Mouse (Mus musculus) forebrain, postnatal 0 days (tissue): ENCODE data around the gene Lipt2. TPM values are rescaled to one million over a fixed set of nuclear protein-coding genes. Genes with fewer than 3 reads are reported as not detected.

Source experiments
- ATAC-seq: fragments of 200-750 bp; cut with Nextera tagmentation; 2 replicates; pipeline ENCODE4 v1.8.0; 2017; ENCODE audit warnings: mild to moderate bottlenecking, moderate library complexity
- DNase-seq: peaks from one replicate; pipeline ENCODE4 v3.0.0-alpha.2; 2015
- H3K27ac ChIP-seq: fragments of 300-500 bp; sonication (generic); 2 replicates; pipeline ENCODE4 v1.5.1; 2014; ENCODE audit warnings: low read depth, mild to moderate bottlenecking, antibody characterized with exemption, low read length, moderate library complexity, mixed read lengths
- H3K27me3 ChIP-seq: fragments of 300-500 bp; sonication (generic); 2 replicates; pipeline ENCODE4 v1.6.1; 2014; ENCODE audit warnings: mild to moderate bottlenecking, low read length, mixed read lengths; ENCODE audit not compliant: insufficient read depth
- H3K36me3 ChIP-seq: fragments of 300-500 bp; sonication (generic); 2 replicates; pipeline ENCODE4 v1.6.1; 2014; ENCODE audit warnings: mild to moderate bottlenecking, moderate library complexity; ENCODE audit not compliant: insufficient read depth
- H3K4me1 ChIP-seq: fragments of 300-500 bp; sonication (generic); 2 replicates; pipeline ENCODE4 v1.6.1; 2014; ENCODE audit warnings: antibody characterized with exemption; ENCODE audit not compliant: insufficient read depth
- H3K4me2 ChIP-seq: fragments of 300-500 bp; sonication (generic); 2 replicates; pipeline ENCODE4 v1.6.1; 2014; ENCODE audit warnings: low read depth, mild to moderate bottlenecking, moderate library complexity
- H3K4me3 ChIP-seq: fragments of 300-500 bp; sonication (generic); 2 replicates; pipeline ENCODE4 v1.5.1; 2014; ENCODE audit warnings: low read depth, low read length, mixed read lengths
- H3K9ac ChIP-seq: fragments of 300-500 bp; sonication (generic); 2 replicates; pipeline ENCODE4 v1.6.1; 2014; ENCODE audit warnings: mild to moderate bottlenecking
- H3K9me3 ChIP-seq: fragments of 300-500 bp; sonication (generic); 2 replicates; pipeline ENCODE4 v1.6.1; 2016; ENCODE audit warnings: low read length
- CTCF ChIP-seq: sonication (generic); IDR thresholded peaks from 2 replicates; pipeline ENCODE4 v1.5.1; 2016; ENCODE audit warnings: antibody characterized with exemption, control low read depth, low read depth
- WGBS: fragments of 180-500 bp; shearing (Covaris S2); extraction: QIAGEN DNeasy Blood & Tissue Kit; methylation state at CpG from one replicate; pipeline ENCODE4 v1.1.7; 2014; 5-methylcytosine and 5-hydroxymethylcytosine counted together
- polyA plus RNA-seq: library from polyadenylated mRNA; unstranded; fragments of >200 nt; fragmentation: Nextera tagmentation; extraction: Ambion mirVana; gene quantifications from 2 replicates; pipeline ENCODE4 v1.2.1, GENCODE M21; 2015
- total RNA-seq: library from RNA; depleted of rRNA; stranded (reverse); fragments of >200 nt; gene quantifications from 2 replicates; pipeline ENCODE4 v1.2.3, GENCODE M21; 2014; rRNA removed

Lipt2 gene
- total and polyA plus RNA-seq, 2 experiments from 2014 or later = 15.9 to 20.3 TPM

DNA sequence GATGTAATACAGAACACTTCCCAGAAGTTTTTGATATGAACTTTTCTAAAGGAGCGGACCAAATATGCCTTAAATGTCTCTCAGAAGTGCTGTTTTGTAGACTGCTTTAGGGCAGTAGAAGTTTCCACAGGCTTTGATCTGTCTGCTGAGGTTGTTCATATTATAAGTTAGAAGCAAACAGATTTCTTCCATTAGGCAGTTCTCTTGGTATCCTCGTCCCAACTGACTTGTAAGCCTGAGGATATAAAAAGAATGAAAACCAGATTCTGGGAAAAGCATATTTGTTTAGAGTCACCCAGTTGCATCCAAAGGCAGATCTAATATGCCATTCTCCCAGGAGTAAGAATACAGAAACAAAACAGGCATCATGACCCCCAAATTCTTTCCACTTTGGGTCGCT, 42.1 kb downstream of the Lipt2 start:
- Histone ChIP-seq H3K4me3 (no peak overlapping the region), H3K27ac (no peak overlapping the region), H3K4me1 (no peaks in the 10 kb centered on the region), H3K9ac (no peak overlapping the region), H3K36me3 (no peaks in the 10 kb centered on the region), H3K9me3 (no peaks in the 10 kb centered on the region), H3K4me2 (no peak overlapping the region), H3K27me3 (no peaks in the 10 kb centered on the region)
- ATAC-seq (no peak), DNase-seq (no peak)
- TF ChIP-seq CTCF = no peak
- 87% methylated on average over 3 of the region's 3 CpGs for WGBS

DNA sequence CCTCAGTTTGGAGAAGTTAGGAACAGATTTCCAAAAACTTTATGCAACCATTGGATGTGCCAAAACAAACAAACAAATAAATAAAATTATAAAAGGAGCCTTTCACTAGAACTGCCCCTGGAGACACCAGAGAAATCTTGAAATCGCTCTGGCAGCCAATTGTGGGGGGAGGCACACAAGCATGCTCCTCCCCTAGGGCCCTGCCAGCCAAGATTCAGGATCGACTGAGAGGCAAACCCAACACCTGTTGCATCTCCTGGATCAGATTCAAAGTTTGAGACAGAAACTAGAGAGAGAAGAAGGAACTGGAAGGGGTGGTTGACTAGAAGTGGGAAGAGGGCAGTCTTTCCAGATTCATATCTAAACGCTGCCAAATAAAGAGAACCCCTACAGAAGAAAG, 44.5 kb downstream of the Lipt2 start:
- H3K27me3 ChIP-seq = no peaks in the 10 kb centered on the region
- WGBS = 59% methylated on average over 3 of the region's 3 CpGs
- no peak for ATAC-seq
- no peaks in the 10 kb centered on the region for H3K4me1 ChIP-seq
- no peaks in the 10 kb centered on the region for H3K9me3 ChIP-seq
- no peak for TF ChIP-seq CTCF
- H3K4me2 ChIP-seq = no peak overlapping the region
- H3K4me3 ChIP-seq = no peak overlapping the region
- no peaks in the 10 kb centered on the region for H3K36me3 ChIP-seq
- no peak for DNase-seq
- H3K9ac ChIP-seq = no peak overlapping the region
- no peak overlapping the region for H3K27ac ChIP-seq

DNA sequence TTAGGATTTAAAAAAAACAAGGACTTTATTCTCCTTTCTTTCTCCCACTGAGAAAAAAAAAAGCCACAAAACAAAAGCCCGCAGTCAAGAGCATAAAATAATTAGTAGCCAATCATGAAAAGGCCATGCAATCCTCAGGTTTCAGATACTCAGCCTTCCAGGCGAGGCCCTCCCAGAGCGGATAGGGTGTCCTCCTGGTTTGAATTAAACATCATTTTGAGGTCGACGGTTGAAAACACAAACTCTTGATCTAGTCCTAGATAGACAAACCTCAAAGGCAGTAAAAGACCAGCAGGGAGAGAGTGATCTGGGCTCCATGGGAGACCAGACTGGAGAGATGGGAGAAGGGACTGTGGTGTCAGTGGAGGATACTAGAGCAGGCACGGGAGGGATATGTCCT, 45.8 kb downstream of the Lipt2 start:
- ATAC-seq = no peak
- no peak overlapping the region for H3K9ac ChIP-seq
- 77% methylated on average over 6 of the region's 6 CpGs for WGBS
- no peak overlapping the region for H3K4me3 ChIP-seq
- no peaks in the 10 kb centered on the region for H3K4me1 ChIP-seq
- H3K27ac ChIP-seq = no peak overlapping the region
- no peaks in the 10 kb centered on the region for H3K27me3 ChIP-seq
- no peak for TF ChIP-seq CTCF
- H3K4me2 ChIP-seq = no peak overlapping the region
- H3K36me3 ChIP-seq = no peaks in the 10 kb centered on the region
- no peaks in the 10 kb centered on the region for H3K9me3 ChIP-seq
- no peak for DNase-seq

DNA sequence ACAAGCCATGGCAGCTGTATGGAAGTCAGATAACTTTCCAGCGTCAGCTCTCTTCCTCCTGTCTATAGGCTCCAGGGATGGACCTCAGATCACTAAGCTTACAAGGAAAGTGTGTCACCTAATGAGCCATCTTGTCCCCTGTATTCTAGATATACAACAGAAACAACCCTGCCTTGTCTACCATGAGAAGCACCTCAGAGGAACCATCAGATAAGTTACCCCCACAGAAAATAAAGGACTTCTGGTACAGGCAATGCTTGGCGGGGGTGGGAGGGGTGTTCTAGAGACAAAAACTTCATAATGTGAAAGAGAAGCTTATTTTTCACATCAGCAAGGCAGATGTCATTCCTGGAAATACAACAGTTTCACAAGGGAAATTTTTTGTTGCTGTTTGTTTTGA, 47.1 kb downstream of the Lipt2 start:
- Histone ChIP-seq H3K9ac (no peak overlapping the region), H3K27ac (no peak overlapping the region), H3K4me2 (no peak overlapping the region), H3K4me3 (no peak overlapping the region), H3K27me3 (no peaks in the 10 kb centered on the region), H3K9me3 (no peaks in the 10 kb centered on the region), H3K4me1 (no peaks in the 10 kb centered on the region), H3K36me3 (no peaks in the 10 kb centered on the region)
- no peak for TF ChIP-seq CTCF
- DNase-seq (no peak), ATAC-seq (no peak)
- WGBS = 88% methylated on average over 2 of the region's 2 CpGs

DNA sequence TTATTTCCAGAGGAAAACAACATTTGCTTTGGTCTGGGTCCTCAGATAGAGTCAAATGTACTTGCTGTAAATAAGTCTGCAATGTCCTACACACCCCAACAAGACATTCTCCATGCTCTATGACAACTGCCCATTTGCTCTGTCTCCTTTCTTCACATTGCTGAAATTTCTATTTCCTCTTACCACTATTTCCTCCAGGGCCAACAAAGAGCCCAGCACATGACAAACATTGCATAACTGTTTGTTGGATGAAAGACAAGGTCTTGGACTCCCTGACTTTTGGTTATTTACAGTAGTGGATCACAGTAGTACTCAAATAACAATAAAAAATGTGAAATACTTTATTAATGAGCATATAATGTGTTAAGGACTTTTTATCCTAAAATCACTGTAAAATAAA, 48.8 kb downstream of the Lipt2 start:
- no peak for ATAC-seq
- DNase-seq = no peak
- no peak overlapping the region for H3K4me3 ChIP-seq
- no peak overlapping the region for H3K9ac ChIP-seq
- H3K27me3 ChIP-seq = no peaks in the 10 kb centered on the region
- H3K4me2 ChIP-seq = no peak overlapping the region
- TF ChIP-seq CTCF = no peak
- no peaks in the 10 kb centered on the region for H3K36me3 ChIP-seq
- no peaks in the 10 kb centered on the region for H3K4me1 ChIP-seq
- no peaks in the 10 kb centered on the region for H3K9me3 ChIP-seq
- H3K27ac ChIP-seq = no peak overlapping the region

Other genes with a start within 250 kb of the Lipt2 start
- gene Rnf169, start 178.8 kb upstream of the Lipt2 start, total RNA-seq = 23.6 and 24.9 TPM in 2 replicates
- 2.6 and 4.3 TPM in 2 replicates for gene Rnf169, start 178.8 kb upstream of the Lipt2 start, polyA plus RNA-seq
- not detected in 2 replicates for gene Chrdl2, start 153.1 kb upstream of the Lipt2 start, total RNA-seq
- 0.15 and 0.67 TPM in 2 replicates for gene Chrdl2, start 153.1 kb upstream of the Lipt2 start, polyA plus RNA-seq
- 38.9 and 48.7 TPM in 2 replicates for gene Pold3, start 37.7 kb upstream of the Lipt2 start, total RNA-seq
- gene Pold3, start 37.7 kb upstream of the Lipt2 start, polyA plus RNA-seq = 31.7 and 40.1 TPM in 2 replicates
- 0.69 TPM in 1 of 2 replicates, not detected in the other for gene Kcne3, start 17.2 kb downstream of the Lipt2 start, total RNA-seq
- gene Kcne3, start 17.2 kb downstream of the Lipt2 start, polyA plus RNA-seq = 0.26 TPM in 1 of 2 replicates, not detected in the other
- gene Pgm2l1, start 68.1 kb downstream of the Lipt2 start, total RNA-seq = 128 and 135 TPM in 2 replicates
- 13.4 and 30.3 TPM in 2 replicates for gene Pgm2l1, start 68.1 kb downstream of the Lipt2 start, polyA plus RNA-seq
- 3.1 and 7.3 TPM in 2 replicates for gene P4ha3, start 126.2 kb downstream of the Lipt2 start, total RNA-seq
- gene P4ha3, start 126.2 kb downstream of the Lipt2 start, polyA plus RNA-seq = 2.2 and 3.0 TPM in 2 replicates
- 20.1 and 21.8 TPM in 2 replicates for gene C2cd3, start 213.0 kb downstream of the Lipt2 start, total RNA-seq
- 5.9 and 8.9 TPM in 2 replicates for gene C2cd3, start 213.0 kb downstream of the Lipt2 start, polyA plus RNA-seq
- 114 and 122 TPM in 2 replicates for gene Ppme1, start 213.0 kb downstream of the Lipt2 start, total RNA-seq
- gene Ppme1, start 213.0 kb downstream of the Lipt2 start, polyA plus RNA-seq = 142 and 155 TPM in 2 replicates